Mouse (Mus musculus) liver, adult 2 months (tissue): Measurements from ENCODE around the gene 1700029H14Rik. TPM values are rescaled to one million over a fixed set of nuclear protein-coding genes. Genes with fewer than 3 reads are reported as not detected.

Experiments
- DNase-seq: peaks from one replicate; pipeline ENCODE4 v3.0.0-alpha.2; 2011; ENCODE audit warnings: low read depth, low spot score; ENCODE audit errors: extremely low read depth
- H3K27ac ChIP-seq: fragments of 200-500 bp; replicated peaks from 2 replicates; pipeline ENCODE4 v1.5.1; 2012; ENCODE audit warnings: low read depth, mild to moderate bottlenecking, control low read depth, inconsistent platforms, low read length; ENCODE audit not compliant: insufficient read depth
- H3K27me3 ChIP-seq: fragments of 200-500 bp; 2 replicates; pipeline ENCODE4 v1.6.1; 2012; ENCODE audit warnings: mild to moderate bottlenecking, moderate library complexity, low read length, inconsistent platforms; ENCODE audit not compliant: control insufficient read depth, insufficient read depth
- H3K36me3 ChIP-seq: fragments of 200-500 bp; 2 replicates; pipeline ENCODE4 v1.6.1; 2012; ENCODE audit warnings: low read length, inconsistent platforms; ENCODE audit not compliant: control insufficient read depth, insufficient read depth
- H3K4me1 ChIP-seq: fragments of 200-500 bp; 2 replicates; pipeline ENCODE4 v1.6.1; 2011; ENCODE audit warnings: low read length; ENCODE audit not compliant: control insufficient read depth, insufficient read depth
- H3K4me3 ChIP-seq: fragments of 200-500 bp; 2 replicates; pipeline ENCODE4 v1.5.1; 2011; ENCODE audit warnings: low read depth, mild to moderate bottlenecking, control low read depth, low read length, moderate library complexity; ENCODE audit not compliant: insufficient read depth
- H3K79me2 ChIP-seq: fragments of 200-500 bp; 2 replicates; pipeline ENCODE4 v1.6.1; 2012; ENCODE audit warnings: inconsistent platforms, mild to moderate bottlenecking, low read length, moderate library complexity; ENCODE audit not compliant: control insufficient read depth, insufficient read depth
- H3K9ac ChIP-seq: fragments of 200-500 bp; 2 replicates; pipeline ENCODE4 v1.6.1; 2012; ENCODE audit warnings: low read depth, mild to moderate bottlenecking, control low read depth, inconsistent platforms, low read length
- CTCF ChIP-seq: fragments of 200-500 bp; IDR thresholded peaks from 2 replicates; pipeline ENCODE4 v1.5.1; 2011; ENCODE audit warnings: low read depth, low read length, control low read depth
- POLR2A ChIP-seq: fragments of 200-500 bp; IDR thresholded peaks from 2 replicates; pipeline ENCODE4 v1.6.1; 2011; ENCODE audit warnings: low read length, control low read depth; ENCODE audit not compliant: insufficient read depth; ENCODE audit errors: extremely low read depth
- WGBS: fragments of 180-500 bp; shearing (Covaris S2); methylation state at CpG from one replicate; pipeline ENCODE4 v1.1.7; 2018; 5-methylcytosine and 5-hydroxymethylcytosine counted together
- polyA plus RNA-seq: library from polyadenylated mRNA; depleted of rRNA; stranded (reverse); fragments of >200 nt; gene quantifications from 2 replicates; pipeline ENCODE4 v1.2.3, GENCODE M21; 2012
- total RNA-seq: library from RNA; depleted of rRNA; stranded (reverse); fragments of >200 nt; gene quantifications from 2 replicates; pipeline ENCODE4 v1.2.3, GENCODE M21; 2014

1700029H14Rik gene
- total and polyA plus RNA-seq, 2 experiments: not detected

DNA sequence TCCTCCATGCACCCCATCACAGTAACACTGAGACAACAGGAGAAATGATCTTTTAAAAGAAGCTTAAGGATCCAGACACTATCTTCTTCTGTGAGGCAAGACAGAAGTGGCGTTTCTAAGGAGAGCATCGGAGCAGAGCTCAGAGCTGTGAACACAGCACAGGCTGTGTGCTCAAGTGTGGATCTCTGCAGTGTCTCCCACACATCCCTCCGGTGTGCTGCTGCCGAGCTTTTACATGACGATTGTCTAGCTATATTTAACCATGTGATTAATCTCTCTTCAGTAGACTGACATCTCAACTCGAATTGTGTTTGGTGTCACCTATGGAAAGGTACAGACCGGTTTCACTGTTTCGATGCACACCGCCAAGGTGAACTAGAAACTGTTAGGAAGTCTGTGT lies 42.8 kb downstream of the 1700029H14Rik start:
- 85% methylated on average over 9 of the region's 9 CpGs for WGBS
- Histone ChIP-seq H3K79me2 (no peaks in the 10 kb centered on the region), H3K36me3 (no peaks in the 10 kb centered on the region), H3K4me1 (peaks cover 12% of the 10 kb centered on the region), H3K27me3 (no peaks in the 10 kb centered on the region), H3K27ac (no peak overlapping the region), H3K9ac (no peak overlapping the region), H3K4me3 (no peak overlapping the region)
- no peak for TF ChIP-seq CTCF
- no peak for TF ChIP-seq POLR2A
- DNase-seq: no peak

DNA sequence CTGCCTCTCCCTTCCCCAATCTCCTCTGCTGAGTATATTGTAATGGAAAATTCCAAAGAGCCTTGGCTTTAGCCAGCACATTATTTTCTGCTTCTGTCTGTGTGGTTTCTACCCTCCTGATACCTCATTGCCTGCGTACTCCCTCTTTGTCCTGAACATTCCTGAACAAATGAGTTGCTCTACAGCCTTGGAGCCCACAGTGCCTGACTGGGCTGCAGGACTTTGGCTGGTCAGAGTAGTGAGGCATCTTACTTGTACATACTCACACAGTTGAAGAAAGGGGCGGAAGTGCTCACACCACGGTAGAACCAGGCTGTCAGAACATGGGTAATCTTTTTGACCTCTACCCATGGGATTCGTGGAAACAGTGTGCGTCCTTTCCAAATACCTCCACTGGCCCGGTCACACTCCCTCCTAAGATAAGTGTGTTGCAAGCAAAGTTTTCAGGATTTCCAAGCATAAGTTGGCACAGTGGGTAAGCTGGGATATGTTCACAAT lies 44.9 kb downstream of the 1700029H14Rik start:
- H3K36me3 ChIP-seq: no peaks in the 10 kb centered on the region
- H3K27me3 ChIP-seq: no peaks in the 10 kb centered on the region
- peak overlapping the region; percentile 70 for H3K27ac ChIP-seq
- H3K9ac ChIP-seq: no peak overlapping the region
- no peak overlapping the region for H3K4me3 ChIP-seq
- whole genome bisulfite sequencing: 28% methylated on average over 6 of the region's 6 CpGs
- no peaks in the 10 kb centered on the region for H3K79me2 ChIP-seq
- peaks cover 16% of the 10 kb centered on the region for H3K4me1 ChIP-seq
- peak; percentile 94 for DNase-seq
- TF ChIP-seq CTCF (no peak), POLR2A (no peak)

GRCm38 (mm10) chr8:13516728-13517127 lies 45.5 kb downstream of the 1700029H14Rik start:
- H3K4me1 ChIP-seq: peaks cover 16% of the 10 kb centered on the region
- DNase-seq: no peak
- no peaks in the 10 kb centered on the region for H3K27me3 ChIP-seq
- no peak overlapping the region for H3K9ac ChIP-seq
- H3K27ac ChIP-seq: no peak overlapping the region
- no peak overlapping the region for H3K4me3 ChIP-seq
- TF ChIP-seq CTCF (no peak), POLR2A (no peak)
- H3K36me3 ChIP-seq: no peaks in the 10 kb centered on the region
- no peaks in the 10 kb centered on the region for H3K79me2 ChIP-seq
- 76% methylated on average over 5 of the region's 5 CpGs for WGBS

DNA sequence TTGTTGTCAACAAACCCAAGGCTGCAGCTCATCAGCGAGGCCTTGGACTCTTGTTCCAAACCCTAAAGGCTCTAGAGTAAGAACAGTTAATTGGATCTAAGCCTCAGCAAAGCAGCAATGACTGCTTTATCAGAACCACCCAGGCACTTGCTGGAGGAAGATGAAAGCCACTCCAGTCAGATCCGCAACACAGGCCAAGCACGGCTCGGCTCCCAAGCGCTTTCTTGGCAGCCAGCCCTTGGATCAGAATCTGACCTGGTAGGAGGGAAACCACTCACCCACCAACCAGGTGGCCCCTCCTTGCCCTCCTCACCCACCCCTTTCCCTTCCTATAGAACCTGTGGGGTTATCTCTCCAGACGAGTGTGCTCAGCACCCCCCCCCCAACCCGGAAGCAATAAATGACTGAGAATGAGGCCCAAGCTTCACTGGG lies 46.2 kb downstream of the 1700029H14Rik start:
- WGBS: 24% methylated on average over 7 of the region's 7 CpGs
- Histone ChIP-seq H3K36me3 (no peaks in the 10 kb centered on the region), H3K9ac (no peak overlapping the region), H3K79me2 (no peaks in the 10 kb centered on the region), H3K4me3 (no peak overlapping the region), H3K27ac (no peak overlapping the region), H3K4me1 (peaks cover 16% of the 10 kb centered on the region), H3K27me3 (no peaks in the 10 kb centered on the region)
- no peak for TF ChIP-seq CTCF
- no peak for TF ChIP-seq POLR2A
- DNase-seq: peak; percentile 86

- H3K27ac ChIP-seq: no peak overlapping the region
- H3K4me1 ChIP-seq: peaks cover 16% of the 10 kb centered on the region
- TF ChIP-seq CTCF: no peak
- TF ChIP-seq POLR2A: no peak
- no peaks in the 10 kb centered on the region for H3K79me2 ChIP-seq
- H3K4me3 ChIP-seq: no peak overlapping the region
- no peaks in the 10 kb centered on the region for H3K36me3 ChIP-seq
- H3K9ac ChIP-seq: no peak overlapping the region
- no peaks in the 10 kb centered on the region for H3K27me3 ChIP-seq
- WGBS: 63% methylated on average over 5 of the region's 5 CpGs
- DNase-seq: peak; percentile 67
These were observed 48.5 kb downstream of the 1700029H14Rik start for GRCm38 (mm10) chr8:13513556-13514370.

- 82% methylated on average over 6 of the region's 6 CpGs for WGBS
- H3K4me3 ChIP-seq: no peak overlapping the region
- no peaks in the 10 kb centered on the region for H3K79me2 ChIP-seq
- peaks cover 15% of the 10 kb centered on the region for H3K4me1 ChIP-seq
- TF ChIP-seq CTCF: no peak
- TF ChIP-seq POLR2A: no peak
- no peak for DNase-seq
- H3K9ac ChIP-seq: no peak overlapping the region
- no peak overlapping the region for H3K27ac ChIP-seq
- H3K27me3 ChIP-seq: no peaks in the 10 kb centered on the region
- no peaks in the 10 kb centered on the region for H3K36me3 ChIP-seq
These were observed 49.6 kb downstream of the 1700029H14Rik start for GRCm38 (mm10) chr8:13512677-13513076.
